Mouse (Mus musculus): ENCODE measurements around the gene Camk2b. TPM values are rescaled to one million over a fixed set of nuclear protein-coding genes. Genes with fewer than 3 reads are reported as not detected.

Gene Camk2b
- polyA plus RNA-seq, 2 experiments, result 0.40 to 0.55 TPM

GRCm38 (mm10) chr11:5924699-5925098 lies 141.5 kb downstream of the Camk2b start:
- ATAC-seq (ENCODE audit: insufficient read depth), result no peak
- Histone ChIP-seq H3K9ac (replicated peaks) (no peak overlapping the region), H3K27me3 (ENCODE audit: control insufficient read depth, insufficient read depth, low read length) (no peaks in the 10 kb centered on the region), H3K36me3 (replicated peaks; ENCODE audit: control insufficient read depth, insufficient read depth, low read depth) (no peaks in the 10 kb centered on the region), H3K9me3 (ENCODE audit: control insufficient read depth, low read length) (no peaks in the 10 kb centered on the region), H3K27ac (no peak overlapping the region), H3K4me2 (ENCODE audit: low read depth) (no peak overlapping the region), H3K4me3 (ENCODE audit: insufficient read depth in 1 of 2, low read depth in 2 of 2, low read length in 2 of 2) (no peak overlapping the region), H3K4me1 (replicated peaks; ENCODE audit: control insufficient read depth in 2 of 2, insufficient read depth in 2 of 2, low read length in 1 of 2) (peaks cover 0 to 8% of the 10 kb centered on the region in 2 experiments; a peak in 2 of 4 replicates)
- DNase-seq (ENCODE audit: low read depth in 3 of 3, low spot score in 3 of 3), result no peak
- no peak for TF ChIP-seq EP300 (IDR thresholded peaks at IDR 0.05; ENCODE audit: low read depth)
- TF ChIP-seq CTCF (IDR thresholded peaks at IDR 0.05; ENCODE audit: low read depth), result no peak
- 58% methylated on average over 8 of the region's 8 CpGs for WGBS (ENCODE audit: insufficient replicate concordance)

- no peak for DNase-seq (ENCODE audit: low read depth in 3 of 3, low spot score in 3 of 3)
- H3K27ac ChIP-seq, result no peak overlapping the region
Observed at GRCm38 (mm10) chr11:5920323-5920960, 145.7 kb downstream of the Camk2b start.

More at GRCm38 (mm10) chr11:5920323-5920960, 145.7 kb downstream of the Camk2b start:
- no peaks in the 10 kb centered on the region for H3K27me3 ChIP-seq (ENCODE audit: control insufficient read depth, insufficient read depth, low read length)
- H3K4me1 ChIP-seq (replicated peaks; ENCODE audit: control insufficient read depth in 2 of 2, insufficient read depth in 2 of 2, low read length in 1 of 2), result peaks cover 0 to 9% of the 10 kb centered on the region in 2 experiments; a peak in 2 of 4 replicates
- no peaks in the 10 kb centered on the region for H3K9me3 ChIP-seq (ENCODE audit: control insufficient read depth, low read length)
- WGBS (ENCODE audit: insufficient replicate concordance), result 31% methylated on average over 16 of the region's 17 CpGs
- ATAC-seq (ENCODE audit: insufficient read depth), result peak; percentile 56; the same call in 1 of the 2 replicates
- no peaks in the 10 kb centered on the region for H3K36me3 ChIP-seq (replicated peaks; ENCODE audit: control insufficient read depth, insufficient read depth, low read depth)
- no peak overlapping the region for H3K9ac ChIP-seq (replicated peaks)
- H3K4me2 ChIP-seq (ENCODE audit: low read depth), result no peak overlapping the region
- H3K4me3 ChIP-seq (ENCODE audit: insufficient read depth in 1 of 2, low read depth in 2 of 2, low read length in 2 of 2), result no peak overlapping the region
- TF ChIP-seq CTCF (IDR thresholded peaks at IDR 0.05; ENCODE audit: low read depth) (no peak), EP300 (IDR thresholded peaks at IDR 0.05; ENCODE audit: low read depth) (no peak)

Other genes with a start within 250 kb of the Camk2b start
- gene Polm, start 228.3 kb downstream of the Camk2b start, polyA plus RNA-seq (2012; rRNA removed), result 4.1 TPM in 2 replicates
- 1.5 and 2.1 TPM in 2 replicates for gene Polm, start 228.3 kb downstream of the Camk2b start, polyA plus RNA-seq (2014; fragmentation: Nextera tagmentation; extraction: Ambion mirVana)
- 3.0 and 3.3 TPM in 2 replicates for gene Aebp1, start 204.4 kb downstream of the Camk2b start, polyA plus RNA-seq (2012; rRNA removed)
- gene Aebp1, start 204.4 kb downstream of the Camk2b start, polyA plus RNA-seq (2014; fragmentation: Nextera tagmentation; extraction: Ambion mirVana), result 4.2 and 4.5 TPM in 2 replicates
- gene Pold2, start 188.1 kb downstream of the Camk2b start, polyA plus RNA-seq (2012; rRNA removed), result 45.0 and 58.7 TPM in 2 replicates
- 54.8 and 56.5 TPM in 2 replicates for gene Pold2, start 188.1 kb downstream of the Camk2b start, polyA plus RNA-seq (2014; fragmentation: Nextera tagmentation; extraction: Ambion mirVana)
- 3.2 and 4.6 TPM in 2 replicates for gene Myl7, start 167.6 kb downstream of the Camk2b start, polyA plus RNA-seq (2012; rRNA removed)
- 6.6 and 7.5 TPM in 2 replicates for gene Myl7, start 167.6 kb downstream of the Camk2b start, polyA plus RNA-seq (2014; fragmentation: Nextera tagmentation; extraction: Ambion mirVana)
- 0.04 and 0.15 TPM in 2 replicates for gene Gck, start 116.3 kb downstream of the Camk2b start, polyA plus RNA-seq (2012; rRNA removed)
- 0.08 and 0.20 TPM in 2 replicates for gene Gck, start 116.3 kb downstream of the Camk2b start, polyA plus RNA-seq (2014; fragmentation: Nextera tagmentation; extraction: Ambion mirVana)
- gene Ykt6, start 110.7 kb downstream of the Camk2b start, polyA plus RNA-seq (2012; rRNA removed), result 14.9 and 18.7 TPM in 2 replicates
- 9.6 and 10.1 TPM in 2 replicates for gene Ykt6, start 110.7 kb downstream of the Camk2b start, polyA plus RNA-seq (2014; fragmentation: Nextera tagmentation; extraction: Ambion mirVana)
- gene A730071L15Rik, start 133.7 kb upstream of the Camk2b start, polyA plus RNA-seq (2012; rRNA removed), result 0.04 and 0.05 TPM in 2 replicates
- not detected in 2 replicates for gene A730071L15Rik, start 133.7 kb upstream of the Camk2b start, polyA plus RNA-seq (2014; fragmentation: Nextera tagmentation; extraction: Ambion mirVana)
- 10.2 TPM in 2 replicates for gene Nudcd3, start 134.1 kb upstream of the Camk2b start, polyA plus RNA-seq (2012; rRNA removed)
- 9.3 and 11.9 TPM in 2 replicates for gene Nudcd3, start 134.1 kb upstream of the Camk2b start, polyA plus RNA-seq (2014; fragmentation: Nextera tagmentation; extraction: Ambion mirVana)
- gene Npc1l1, start 163.8 kb upstream of the Camk2b start, polyA plus RNA-seq (2012; rRNA removed), result 0.11 and 0.13 TPM in 2 replicates
- 0.08 and 0.19 TPM in 2 replicates for gene Npc1l1, start 163.8 kb upstream of the Camk2b start, polyA plus RNA-seq (2014; fragmentation: Nextera tagmentation; extraction: Ambion mirVana)
- gene Ddx56, start 201.4 kb upstream of the Camk2b start, polyA plus RNA-seq (2012; rRNA removed), result 25.4 and 28.7 TPM in 2 replicates
- 45.8 and 53.4 TPM in 2 replicates for gene Ddx56, start 201.4 kb upstream of the Camk2b start, polyA plus RNA-seq (2014; fragmentation: Nextera tagmentation; extraction: Ambion mirVana)
- gene Tmed4, start 208.5 kb upstream of the Camk2b start, polyA plus RNA-seq (2012; rRNA removed), result 23.9 and 28.3 TPM in 2 replicates
- gene Tmed4, start 208.5 kb upstream of the Camk2b start, polyA plus RNA-seq (2014; fragmentation: Nextera tagmentation; extraction: Ambion mirVana), result 37.4 and 37.5 TPM in 2 replicates
- 38.6 and 41.8 TPM in 2 replicates for gene Ogdh, start 225.3 kb upstream of the Camk2b start, polyA plus RNA-seq (2012; rRNA removed)
- 60.6 and 72.8 TPM in 2 replicates for gene Ogdh, start 225.3 kb upstream of the Camk2b start, polyA plus RNA-seq (2014; fragmentation: Nextera tagmentation; extraction: Ambion mirVana)